Mouse (Mus musculus): ENCODE results near the gene Mettl3.
A peak's percentile ranks its signal among the peaks of the same experiment; 100 is the strongest.

Mettl3 gene

DNA sequence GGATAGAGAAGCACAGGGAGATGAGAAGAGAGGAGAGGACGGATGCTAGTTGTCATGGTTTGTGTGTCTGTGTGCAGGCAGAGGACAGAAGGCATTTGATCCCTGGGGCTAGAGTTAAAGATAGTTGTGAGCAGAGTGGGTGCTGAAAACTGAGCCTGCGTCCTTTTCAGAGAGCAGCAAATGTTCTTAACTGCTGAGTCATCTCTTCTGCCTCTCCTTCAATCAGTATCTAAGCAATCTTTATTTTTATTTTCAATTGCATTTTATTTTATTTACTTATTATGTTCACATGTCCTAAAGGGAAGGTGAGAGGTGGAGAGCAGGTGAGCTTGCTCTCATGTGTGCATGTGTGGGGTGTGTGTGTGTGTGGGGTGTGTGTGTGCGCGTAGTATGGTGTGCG lies 21.3 kb downstream of the Mettl3 start:
- DNase-seq = no peak

DNA sequence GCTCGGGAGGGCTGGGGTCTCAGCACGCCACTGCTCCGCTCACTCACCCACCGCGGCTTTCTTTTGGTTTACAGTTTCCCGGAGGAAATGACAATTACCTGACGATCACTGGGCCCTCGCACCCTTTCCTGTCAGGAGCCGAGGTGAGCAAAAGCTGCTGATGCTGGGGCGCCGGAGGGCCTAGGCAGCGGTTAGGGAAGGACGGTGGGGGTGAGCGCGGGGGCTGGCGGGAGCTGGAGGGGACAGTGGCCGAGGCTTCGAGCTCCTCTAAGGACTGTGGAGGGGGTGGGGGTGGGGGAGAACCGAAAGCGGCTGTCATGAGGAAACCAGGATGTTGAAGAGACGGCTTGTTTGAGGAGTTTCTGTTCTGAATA lies 25.2 kb downstream of the Mettl3 start:
- DNase-seq = no peak

- DNase-seq = peak; percentile 99
These were observed 25.8 kb downstream of the Mettl3 start, which contains the start of the genes Tox4 and Rab2b for GRCm38 (mm10) chr14:52278932-52279746. Gene Tox4, plus strand, starts transcription at chr14:52279146. Gene Rab2b, minus strand, starts transcription at chr14:52279545.

DNA sequence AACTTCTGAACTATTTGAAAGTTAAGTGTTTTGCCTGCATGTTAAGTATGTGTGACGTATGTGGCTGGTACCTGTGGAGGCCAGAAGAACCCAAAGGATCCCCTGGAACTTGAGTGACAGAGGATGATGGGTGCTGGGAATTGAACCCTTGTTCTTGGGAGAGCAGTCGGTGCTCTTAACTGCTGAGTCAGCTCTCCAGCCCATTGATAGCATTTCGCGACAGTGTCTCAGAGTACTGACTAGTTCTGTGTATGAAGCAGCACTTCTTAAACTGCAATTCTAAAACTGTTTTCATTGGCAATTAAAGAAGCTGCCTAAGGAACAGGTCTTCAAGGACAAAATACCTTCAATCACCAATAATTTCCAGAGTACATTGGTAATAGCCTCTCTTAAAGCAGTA lies 27.7 kb downstream of the Mettl3 start:
- DNase-seq = no peak

DNA sequence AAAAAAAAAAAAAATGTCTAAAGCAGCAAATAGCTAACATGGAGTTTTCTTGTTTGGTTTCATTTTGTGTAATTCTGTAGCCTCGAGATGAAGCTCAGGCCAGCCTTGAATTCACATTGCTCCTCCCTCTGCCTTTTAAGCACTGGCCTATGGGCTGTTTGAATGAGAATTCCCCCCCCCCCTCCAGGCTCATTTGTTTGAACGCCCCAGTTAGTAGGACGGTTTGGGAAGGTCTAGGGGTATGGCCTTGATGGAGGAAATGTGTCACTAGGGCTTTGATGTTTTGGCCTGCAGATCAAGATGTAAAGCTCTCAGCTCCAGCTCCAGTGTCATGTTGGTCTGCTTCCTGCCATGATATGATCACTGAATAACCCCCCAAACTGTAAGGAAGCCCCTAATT lies 32.1 kb downstream of the Mettl3 start:
- DNase-seq = no peak

DNA sequence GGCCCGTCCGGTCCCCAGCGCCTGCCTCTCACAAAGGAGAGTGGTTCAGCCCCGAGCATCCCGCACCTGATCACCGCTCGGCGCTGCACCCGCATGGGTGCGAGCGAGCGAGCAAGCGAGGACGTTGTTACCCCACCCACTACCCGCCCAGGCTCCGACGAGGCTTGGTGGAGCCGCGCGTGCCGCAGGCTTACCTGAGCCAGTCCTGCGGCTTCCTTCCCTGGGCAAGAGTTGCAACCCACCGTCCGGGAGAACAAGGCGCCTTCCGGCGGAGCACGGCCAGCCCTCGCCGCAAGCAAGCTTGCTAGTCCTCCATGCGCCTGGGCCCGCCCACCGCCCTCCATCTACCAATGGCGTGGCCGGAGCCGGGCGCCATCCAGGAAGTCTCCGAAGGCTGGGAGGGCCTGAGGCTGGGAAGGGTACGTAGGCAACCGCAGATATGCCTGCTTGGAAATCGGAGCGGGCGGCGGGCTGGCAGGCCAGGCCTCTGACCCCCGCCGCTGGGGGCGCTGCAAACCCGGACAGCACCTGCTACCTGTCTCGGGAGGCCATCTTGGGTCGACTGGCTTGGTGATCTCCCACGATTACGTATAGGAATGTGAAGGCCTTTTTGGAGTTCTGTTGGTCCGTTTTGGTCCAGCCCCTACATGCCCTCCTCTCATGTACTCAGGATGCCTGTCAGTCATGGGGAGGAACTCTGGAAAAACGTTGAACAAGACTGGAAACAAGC lies 47.3 kb downstream of the Mettl3 start, which contains the start of gene Chd8:
Gene Chd8 (minus strand): TSS at position 297 of the 730 bp plus-strand sequence.
- peak; percentile 97 for DNase-seq

- peak; percentile 20 for DNase-seq
These were observed 48.4 kb downstream of the Mettl3 start for GRCm38 (mm10) chr14:52256311-52257175.

DNA sequence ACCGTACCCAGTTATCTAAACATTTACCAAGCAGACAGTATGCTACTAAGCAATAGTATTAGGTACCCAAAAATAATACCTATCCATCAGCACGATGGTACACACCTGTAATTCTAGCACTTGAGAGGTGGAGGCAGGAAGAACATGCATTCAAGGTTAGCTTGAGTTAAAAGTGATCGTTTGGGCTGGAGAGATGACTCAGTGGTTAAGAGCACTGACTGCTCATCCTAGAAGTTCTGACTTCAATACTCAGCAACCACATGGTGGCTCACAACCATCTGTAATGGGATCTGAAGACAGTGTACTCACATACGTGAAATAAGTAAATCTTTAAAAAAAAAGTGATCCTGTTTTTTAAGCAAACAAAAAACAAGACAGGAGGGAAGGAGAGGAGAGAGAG lies 58.8 kb downstream of the Mettl3 start:
- DNase-seq = no peak
